Mouse (Mus musculus): ENCODE data around the gene Zfp784.

- TF ChIP-seq CTCF (conservative IDR thresholded peaks at IDR 0.05; ENCODE audit: insufficient read depth, insufficient read length, low read depth, low read length) (no peak), POLR2A (IDR thresholded peaks at IDR 0.05; ENCODE audit: low read depth, low read length) (no peak)
These were observed 4.4 kb downstream of the Zfp784 start, which contains the start of gene 4632433K11Rik for GRCm38 (mm10) chr7:5033818-5034217.
